Mouse (Mus musculus) cortical plate, adult 2 months (tissue): Measurements from ENCODE around the gene Cntnap2.

Source experiments
- CTCF ChIP-seq: fragments of 200-500 bp; IDR thresholded peaks from 2 replicates; pipeline ENCODE4 v1.5.1; 2011; ENCODE audit warnings: mild to moderate bottlenecking, control low read depth, low read length; ENCODE audit not compliant: insufficient read depth; ENCODE audit errors: extremely low read depth
- POLR2A ChIP-seq: fragments of 200-500 bp; IDR thresholded peaks from 2 replicates; pipeline ENCODE4 v1.6.1; 2011; ENCODE audit warnings: mild to moderate bottlenecking, low read length, control low read depth; ENCODE audit not compliant: insufficient read depth; ENCODE audit errors: extremely low read depth

- TF ChIP-seq CTCF (no peak), POLR2A (no peak)
Observed at GRCm38 (mm10) chr6:46419827-46420226, 1360.7 kb downstream of the Cntnap2 start.
